Mouse (Mus musculus): ENCODE measurements at regions not wholly inside any gene's neighbourhood (a gene's known extent, or its start where the extent isn't known, plus 50 kb on each side); places are given as distances from the start of the nearest gene placed in this dataset.
A peak's percentile ranks its signal among the peaks of the same experiment; 100 is the strongest.
"Not testable (repeated sequence)": the region's sequence is repeated elsewhere in the genome, so short reads cannot be mapped to it uniquely, and the experiment has no call there.

GRCm38 (mm10) chr12:33496306-33496705 lies 66.9 kb downstream of the Twistnb start:
- Histone ChIP-seq H3K27me3 (no peaks in the 10 kb centered on the region), H3K4me1 (no peaks in the 10 kb centered on the region), H3K4me3 (no peak overlapping the region), H3K27ac (no peak overlapping the region), H3K4me2 (no peak overlapping the region), H3K36me3 (no peaks in the 10 kb centered on the region), H3K9me3 (no peaks in the 10 kb centered on the region), H3K9ac (no peak overlapping the region)
- WGBS, result 90% methylated on average over 9 of the region's 9 CpGs
- no peak for ATAC-seq (ENCODE audit: insufficient number of reproducible peaks, low FRiP score, low TSS enrichment, low read depth)

GRCm38 (mm10) chr12:33497319-33497892 lies 68.0 kb downstream of the Twistnb start:
- H3K27me3 ChIP-seq, result no peaks in the 10 kb centered on the region
- H3K4me1 ChIP-seq, result no peaks in the 10 kb centered on the region
- no peak overlapping the region for H3K27ac ChIP-seq
- no peaks in the 10 kb centered on the region for H3K36me3 ChIP-seq
- WGBS, result 27% methylated on average over 11 of the region's 11 CpGs
- no peak overlapping the region for H3K4me3 ChIP-seq
- H3K9ac ChIP-seq, result no peak overlapping the region
- H3K9me3 ChIP-seq, result no peaks in the 10 kb centered on the region
- H3K4me2 ChIP-seq, result no peak overlapping the region; the same call in 1 of the 2 replicates
- ATAC-seq (ENCODE audit: insufficient number of reproducible peaks, low FRiP score, low TSS enrichment, low read depth), result no peak

- no peak overlapping the region for H3K9ac ChIP-seq
- H3K27me3 ChIP-seq, result no peaks in the 10 kb centered on the region
- no peak overlapping the region for H3K27ac ChIP-seq
- ATAC-seq (ENCODE audit: insufficient number of reproducible peaks, low FRiP score, low TSS enrichment, low read depth), result no peak
- peaks cover 4% of the 10 kb centered on the region; the same call in 1 of the 2 replicates for H3K4me1 ChIP-seq
- no peaks in the 10 kb centered on the region for H3K36me3 ChIP-seq
- H3K4me2 ChIP-seq, result no peak overlapping the region
- no peaks in the 10 kb centered on the region for H3K9me3 ChIP-seq
- over 99% methylated on average over 7 of the region's 7 CpGs for WGBS
- no peak overlapping the region for H3K4me3 ChIP-seq
Observed at GRCm38 (mm10) chr12:33541566-33541965, 112.1 kb downstream of the Twistnb start.

GRCm38 (mm10) chr12:33551660-33552059 lies 122.2 kb downstream of the Twistnb start:
- not testable (repeated sequence) for H3K27ac ChIP-seq; H3K27me3 ChIP-seq; H3K4me3 ChIP-seq; H3K4me2 ChIP-seq; H3K9ac ChIP-seq; H3K4me1 ChIP-seq; H3K9me3 ChIP-seq; ATAC-seq (ENCODE audit: insufficient number of reproducible peaks, low FRiP score, low TSS enrichment, low read depth); H3K36me3 ChIP-seq
- WGBS, result 53% methylated on average over 7 of the region's 7 CpGs

- Histone ChIP-seq H3K27ac (no peak overlapping the region), H3K4me2 (no peak overlapping the region), H3K36me3 (no peaks in the 10 kb centered on the region), H3K9ac (no peak overlapping the region), H3K27me3 (no peaks in the 10 kb centered on the region), H3K4me1 (peaks cover 8% of the 10 kb centered on the region; the same call in 1 of the 2 replicates), H3K9me3 (no peaks in the 10 kb centered on the region), H3K4me3 (no peak overlapping the region)
- no peak for ATAC-seq (ENCODE audit: insufficient number of reproducible peaks, low FRiP score, low TSS enrichment, low read depth)
- WGBS, result 95% methylated on average over 3 of the region's 3 CpGs
Observed at GRCm38 (mm10) chr12:33552231-33552630, 122.8 kb downstream of the Twistnb start.

GRCm38 (mm10) chr12:33552651-33553050 lies 123.2 kb downstream of the Twistnb start:
- no peaks in the 10 kb centered on the region for H3K9me3 ChIP-seq
- no peak overlapping the region for H3K4me3 ChIP-seq
- peaks cover 8% of the 10 kb centered on the region; the same call in 1 of the 2 replicates for H3K4me1 ChIP-seq
- H3K27me3 ChIP-seq, result no peaks in the 10 kb centered on the region
- peak overlapping the region; percentile 63; the same call in 1 of the 2 replicates for H3K27ac ChIP-seq
- WGBS, result 77% methylated on average over 5 of the region's 5 CpGs
- no peak for ATAC-seq (ENCODE audit: insufficient number of reproducible peaks, low FRiP score, low TSS enrichment, low read depth)
- H3K4me2 ChIP-seq, result no peak overlapping the region
- H3K36me3 ChIP-seq, result no peaks in the 10 kb centered on the region
- no peak overlapping the region for H3K9ac ChIP-seq

GRCm38 (mm10) chr12:33553731-33554130 lies 124.3 kb downstream of the Twistnb start:
- ATAC-seq (ENCODE audit: insufficient number of reproducible peaks, low FRiP score, low TSS enrichment, low read depth), result peak; percentile 55; the same call in 1 of the 2 replicates
- Histone ChIP-seq H3K9ac (no peak overlapping the region), H3K4me2 (no peak overlapping the region), H3K27me3 (no peaks in the 10 kb centered on the region), H3K4me1 (peaks cover 8% of the 10 kb centered on the region; the same call in 1 of the 2 replicates), H3K4me3 (no peak overlapping the region), H3K9me3 (no peaks in the 10 kb centered on the region), H3K36me3 (no peaks in the 10 kb centered on the region), H3K27ac (peak overlapping the region; percentile 73)
- WGBS, result 23% methylated on average over 4 of the region's 4 CpGs

GRCm38 (mm10) chr12:33561141-33561540 lies 131.7 kb downstream of the Twistnb start:
- no peak overlapping the region for H3K9ac ChIP-seq
- H3K4me1 ChIP-seq, result no peaks in the 10 kb centered on the region
- no peak overlapping the region for H3K27ac ChIP-seq
- no peak overlapping the region for H3K4me3 ChIP-seq
- WGBS, result 65% methylated on average over 7 of the region's 7 CpGs
- no peaks in the 10 kb centered on the region for H3K27me3 ChIP-seq
- H3K9me3 ChIP-seq, result no peaks in the 10 kb centered on the region
- ATAC-seq (ENCODE audit: insufficient number of reproducible peaks, low FRiP score, low TSS enrichment, low read depth), result no peak
- no peak overlapping the region for H3K4me2 ChIP-seq
- no peaks in the 10 kb centered on the region for H3K36me3 ChIP-seq

GRCm38 (mm10) chr12:33577877-33578428 lies 148.5 kb downstream of the Twistnb start:
- Histone ChIP-seq H3K4me2 (no peak overlapping the region), H3K4me1 (0 out of 2 replicates have a peak, but pooled peaks cover 5% of the 10 kb centered on the region), H3K27me3 (no peaks in the 10 kb centered on the region), H3K27ac (no peak overlapping the region), H3K9ac (no peak overlapping the region), H3K4me3 (no peak overlapping the region), H3K9me3 (no peaks in the 10 kb centered on the region), H3K36me3 (no peaks in the 10 kb centered on the region)
- 76% methylated on average over 6 of the region's 6 CpGs for WGBS
- ATAC-seq (ENCODE audit: insufficient number of reproducible peaks, low FRiP score, low TSS enrichment, low read depth), result no peak

GRCm38 (mm10) chr12:33580809-33581208 lies 151.4 kb downstream of the Twistnb start:
- H3K36me3 ChIP-seq, result no peaks in the 10 kb centered on the region
- no peaks in the 10 kb centered on the region for H3K27me3 ChIP-seq
- H3K4me2 ChIP-seq, result no peak overlapping the region
- 35% methylated on average over 2 of the region's 2 CpGs for WGBS
- H3K4me3 ChIP-seq, result no peak overlapping the region
- no peak overlapping the region for H3K9ac ChIP-seq
- ATAC-seq (ENCODE audit: insufficient number of reproducible peaks, low FRiP score, low TSS enrichment, low read depth), result no peak
- no peaks in the 10 kb centered on the region for H3K9me3 ChIP-seq
- no peak overlapping the region for H3K27ac ChIP-seq
- 0 out of 2 replicates have a peak, but pooled peaks cover 5% of the 10 kb centered on the region for H3K4me1 ChIP-seq

GRCm38 (mm10) chr12:33591031-33591430 lies 161.6 kb downstream of the Twistnb start:
- ATAC-seq (ENCODE audit: insufficient number of reproducible peaks, low FRiP score, low TSS enrichment, low read depth), result no peak
- 61% methylated on average over 5 of the region's 5 CpGs for WGBS
- H3K4me3 ChIP-seq, result no peak overlapping the region

GRCm38 (mm10) chr12:33592431-33592911 lies 163.0 kb downstream of the Twistnb start:
- 19% methylated on average over 6 of the region's 6 CpGs for WGBS
- peak overlapping the region; percentile 20; the same call in 1 of the 2 replicates for H3K4me3 ChIP-seq
- peaks cover 15% of the 10 kb centered on the region for H3K4me1 ChIP-seq
- H3K4me2 ChIP-seq, result peak overlapping the region; percentile 31
- H3K27me3 ChIP-seq, result no peaks in the 10 kb centered on the region
- no peak overlapping the region for H3K9ac ChIP-seq
- H3K27ac ChIP-seq, result peak overlapping the region; percentile 19
- ATAC-seq (ENCODE audit: insufficient number of reproducible peaks, low FRiP score, low TSS enrichment, low read depth), result no peak
- no peaks in the 10 kb centered on the region for H3K9me3 ChIP-seq
- H3K36me3 ChIP-seq, result no peaks in the 10 kb centered on the region

More at GRCm38 (mm10) chr12:33591031-33591430, 161.6 kb downstream of the Twistnb start:
- H3K27me3 ChIP-seq, result no peaks in the 10 kb centered on the region
- H3K36me3 ChIP-seq, result no peaks in the 10 kb centered on the region
- no peak overlapping the region for H3K4me2 ChIP-seq
- no peak overlapping the region for H3K9ac ChIP-seq
- H3K27ac ChIP-seq, result no peak overlapping the region
- peaks cover 15% of the 10 kb centered on the region for H3K4me1 ChIP-seq
- H3K9me3 ChIP-seq, result no peaks in the 10 kb centered on the region

Data from limb, embryonic 15.5 days (tissue).